Mouse (Mus musculus) C2C12 (cell line): ENCODE data around the gene Sec14l5. TPM values are rescaled to one million over a fixed set of nuclear protein-coding genes. Genes with fewer than 3 reads are reported as not detected.

Experiments
- H3K27me3 ChIP-seq: one replicate; pipeline ENCODE4 v1.6.1; 2011; ENCODE audit not compliant: control insufficient read depth, insufficient read depth, insufficient read length
- H3K36me3 ChIP-seq: one replicate; pipeline ENCODE4 v1.6.1; 2011; ENCODE audit not compliant: control insufficient read depth, insufficient read depth
- H3K4me3 ChIP-seq: one replicate; pipeline ENCODE4 v1.5.1; 2011; ENCODE audit warnings: mild to moderate bottlenecking, control low read depth; ENCODE audit not compliant: poor library complexity, insufficient read depth, severe bottlenecking
- H3K79me2 ChIP-seq: one replicate; pipeline ENCODE4 v1.6.1; 2011; ENCODE audit not compliant: control insufficient read depth, insufficient read depth
- H3K79me3 ChIP-seq: one replicate; pipeline ENCODE4 v1.6.1; 2011; ENCODE audit warnings: low read depth, control low read depth
- H3ac ChIP-seq: one replicate; pipeline ENCODE3; 2011; ENCODE audit warnings: low read depth; ENCODE audit not compliant: control insufficient read depth, insufficient read length
- CEBPB ChIP-seq: IDR thresholded peaks from one replicate; pipeline ENCODE4 v1.6.1; 2011; ENCODE audit warnings: low read depth, mild to moderate bottlenecking, control low read depth, moderate library complexity
- CTCF ChIP-seq: IDR thresholded peaks from one replicate; pipeline ENCODE4 v1.5.1; 2011; ENCODE audit not compliant: control insufficient read depth, insufficient read depth, insufficient read length
- FOSL1 ChIP-seq: IDR thresholded peaks from one replicate; pipeline ENCODE4 v1.8.0; 2011; ENCODE audit warnings: mild to moderate bottlenecking, low read length; ENCODE audit not compliant: poor library complexity, insufficient read depth, severe bottlenecking
- MAX ChIP-seq: IDR thresholded peaks from one replicate; pipeline ENCODE4 v1.6.1; 2011; ENCODE audit warnings: mild to moderate bottlenecking, control low read depth
- MYOD1 ChIP-seq: IDR thresholded peaks from one replicate; pipeline ENCODE4 v1.6.1; 2011; ENCODE audit warnings: low read depth; ENCODE audit not compliant: control insufficient read depth, insufficient read length
- MYOG ChIP-seq: IDR thresholded peaks from one replicate; pipeline ENCODE4 v1.6.1; 2011; ENCODE audit not compliant: control insufficient read depth, insufficient read length; ENCODE audit errors: extremely low read depth
- USF1 ChIP-seq: IDR thresholded peaks from one replicate; pipeline ENCODE4 v1.6.1; 2011; ENCODE audit warnings: low read depth, mild to moderate bottlenecking, control low read depth, moderate library complexity
- polyA plus RNA-seq: library from polyadenylated mRNA; unstranded; fragments of >200 nt; fragmentation: generic; extraction: Trizol; gene quantifications from one replicate; pipeline ENCODE4 v1.2.1, GENCODE M21; 2012; ENCODE audit warnings: missing spikeins

Sec14l5 gene
- polyA plus RNA-seq, 1 experiment = 0.01 TPM

DNA sequence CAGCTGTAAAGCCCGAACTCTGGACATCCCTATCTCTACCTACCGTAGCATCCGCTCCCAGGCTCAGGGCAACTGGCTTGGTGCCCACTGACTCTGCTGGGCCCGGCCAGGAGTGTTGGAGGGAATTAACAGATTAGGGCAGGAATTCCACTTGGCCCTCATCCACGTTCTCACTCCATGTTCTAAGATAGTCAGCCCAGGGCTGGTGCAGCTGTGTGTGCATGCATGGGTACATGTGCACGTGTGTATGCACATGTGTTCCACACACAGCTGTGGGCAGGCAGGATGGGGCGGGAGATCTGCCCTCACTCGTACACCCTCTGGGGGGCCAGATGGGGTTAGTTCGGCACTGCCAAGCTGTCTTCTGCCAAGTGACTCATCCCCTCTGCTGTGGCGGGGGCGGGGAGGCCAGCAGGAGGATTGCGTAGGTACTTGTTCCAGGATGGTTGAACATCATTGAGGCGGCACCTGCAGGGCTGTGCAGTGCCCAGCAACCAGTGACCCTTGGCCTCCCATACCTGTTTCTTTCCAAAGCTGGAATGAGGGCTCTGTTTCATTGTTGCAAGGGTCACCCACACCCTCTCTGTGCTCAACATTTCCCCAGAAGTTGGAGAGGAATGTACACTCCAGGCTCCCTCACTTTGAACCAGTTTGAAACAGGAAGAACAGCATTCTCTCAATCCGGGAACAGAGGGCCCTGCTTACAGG lies 12.1 kb upstream of the Sec14l5 start:
- TF ChIP-seq CEBPB (peak; percentile 31), MYOD1 (peak; percentile 54), USF1 (no peak), FOSL1 (peak; percentile 39), MAX (peak; percentile 81), MYOG (no peak)
- Histone ChIP-seq H3K27me3 (peaks cover 22% of the 10 kb centered on the region), H3K79me2 (no peaks in the 10 kb centered on the region), H3ac (no peak overlapping the region), H3K4me3 (no peak overlapping the region), H3K36me3 (no peaks in the 10 kb centered on the region), H3K79me3 (no peaks in the 10 kb centered on the region)

GRCm38 (mm10) chr16:5135551-5136261 lies 11.2 kb upstream of the Sec14l5 start:
- Histone ChIP-seq H3K36me3 (no peaks in the 10 kb centered on the region), H3K27me3 (peaks cover 16% of the 10 kb centered on the region)
- TF ChIP-seq USF1 = no peak
- TF ChIP-seq CTCF = no peak
- peak; percentile 92 for TF ChIP-seq CEBPB
- no peak for TF ChIP-seq MYOG
- peak; percentile 75 for TF ChIP-seq FOSL1
- no peak for TF ChIP-seq MYOD1
- TF ChIP-seq MAX = no peak

DNA sequence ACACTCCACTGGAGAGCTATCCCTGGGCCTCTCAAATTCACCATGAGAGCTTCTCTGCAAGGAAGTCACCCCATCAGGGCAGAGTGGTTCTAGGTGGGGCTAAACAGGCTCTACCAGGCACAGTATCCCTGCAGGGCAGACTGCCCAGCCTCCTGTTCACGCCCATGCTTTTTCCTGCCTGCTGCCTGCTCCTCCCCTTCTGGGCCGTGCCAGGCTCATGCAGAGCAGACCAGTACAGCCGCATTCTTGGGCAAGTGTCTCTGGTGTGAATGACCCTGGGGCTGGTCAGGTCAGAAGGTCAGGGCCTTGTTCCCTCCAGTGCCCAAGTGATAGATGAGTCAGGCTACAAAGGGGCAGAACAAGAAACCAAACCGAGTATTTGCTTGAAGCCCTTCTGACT lies 10.4 kb upstream of the Sec14l5 start:
- Histone ChIP-seq H3K36me3 (no peaks in the 10 kb centered on the region), H3K79me3 (no peaks in the 10 kb centered on the region), H3K4me3 (no peak overlapping the region), H3K27me3 (peaks cover 13% of the 10 kb centered on the region), H3ac (no peak overlapping the region), H3K79me2 (no peaks in the 10 kb centered on the region)
- TF ChIP-seq MAX (peak; percentile 59), USF1 (no peak), CEBPB (peak; percentile 15)

More at GRCm38 (mm10) chr16:5135551-5136261, 11.2 kb upstream of the Sec14l5 start:
- Histone ChIP-seq H3ac (no peak overlapping the region), H3K4me3 (no peak overlapping the region), H3K79me2 (no peaks in the 10 kb centered on the region), H3K79me3 (no peaks in the 10 kb centered on the region)

- peak; percentile 9 for TF ChIP-seq MAX
- no peak for TF ChIP-seq CTCF
Observed at GRCm38 (mm10) chr16:5137006-5137540, 9.8 kb upstream of the Sec14l5 start.

DNA sequence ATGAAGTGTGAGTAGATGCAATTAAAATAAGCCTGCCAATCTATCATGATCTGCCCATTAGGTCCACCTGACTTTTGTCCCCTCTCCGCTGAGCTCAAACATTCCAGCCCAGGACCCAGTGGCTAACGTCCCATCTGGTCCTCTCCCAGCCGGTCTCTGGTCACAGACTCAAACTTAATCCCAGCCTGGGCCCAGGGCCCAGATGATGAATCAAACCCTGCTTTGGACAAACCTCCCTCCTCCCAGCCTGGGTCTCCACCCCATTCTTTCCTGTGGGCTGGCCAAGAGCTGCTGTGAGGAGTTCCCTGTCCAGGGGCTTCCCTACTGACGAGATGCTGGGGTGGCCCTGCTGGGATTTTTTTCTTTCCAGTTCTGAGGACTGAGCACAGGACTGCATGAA lies 7.2 kb upstream of the Sec14l5 start:
- H3K36me3 ChIP-seq = no peaks in the 10 kb centered on the region
- no peaks in the 10 kb centered on the region for H3K79me2 ChIP-seq
- no peak overlapping the region for H3K4me3 ChIP-seq
- no peak for TF ChIP-seq MYOD1
- TF ChIP-seq FOSL1 = no peak
- TF ChIP-seq CEBPB = no peak
- H3K79me3 ChIP-seq = no peaks in the 10 kb centered on the region
- H3K27me3 ChIP-seq = no peaks in the 10 kb centered on the region
- no peak overlapping the region for H3ac ChIP-seq

More at GRCm38 (mm10) chr16:5137006-5137540, 9.8 kb upstream of the Sec14l5 start:
- Histone ChIP-seq H3K36me3 (no peaks in the 10 kb centered on the region), H3ac (no peak overlapping the region), H3K79me2 (no peaks in the 10 kb centered on the region), H3K4me3 (no peak overlapping the region), H3K27me3 (peaks cover 7% of the 10 kb centered on the region), H3K79me3 (no peaks in the 10 kb centered on the region)

DNA sequence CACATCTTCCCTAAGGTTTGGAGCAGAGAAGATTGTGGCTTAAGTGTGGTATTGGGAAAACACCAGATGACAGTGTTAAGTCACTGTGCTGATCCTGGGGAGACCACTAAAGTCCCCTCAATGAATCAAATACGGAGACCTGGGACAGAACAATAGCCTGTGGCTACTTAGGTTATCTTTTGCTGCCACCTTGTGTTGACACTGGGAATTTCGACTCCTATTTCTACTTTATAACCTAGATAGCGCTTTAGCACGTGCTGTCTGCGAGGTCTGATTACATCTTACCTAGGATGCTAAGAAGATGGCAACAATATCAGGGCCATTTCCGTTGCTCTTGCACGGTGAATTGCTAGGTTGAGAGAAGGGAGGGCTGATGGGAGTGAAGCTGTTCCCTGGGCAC lies 1.3 kb upstream of the Sec14l5 start:
- H3K36me3 ChIP-seq = no peaks in the 10 kb centered on the region
- no peaks in the 10 kb centered on the region for H3K79me2 ChIP-seq
- H3ac ChIP-seq = no peak overlapping the region
- no peaks in the 10 kb centered on the region for H3K79me3 ChIP-seq
- H3K4me3 ChIP-seq = no peak overlapping the region
- peaks cover 27% of the 10 kb centered on the region for H3K27me3 ChIP-seq
- TF ChIP-seq MYOD1 (no peak), CTCF (peak; percentile 36), MAX (peak; percentile 92), USF1 (peak; percentile 64), MYOG (no peak), FOSL1 (no peak), CEBPB (no peak)
